Mouse (Mus musculus): ENCODE measurements around the gene Lats2. TPM values are rescaled to one million over a fixed set of nuclear protein-coding genes. Genes with fewer than 3 reads are reported as not detected.

The Lats2 gene
- polyA plus RNA-seq, 1 experiment from 2014 or later: 40.6 TPM

- no peak for TF ChIP-seq CTCF (IDR thresholded peaks at IDR 0.05)
- in situ Hi-C loops (cut with MboI; ENCODE audit: low pct_unique_long_range_greater_than_20kb): no loop called here
- H3K27me3 ChIP-seq: no peaks in the 10 kb centered on the region
- ATAC-seq: no peak
- ChIA-PET POLR2A (interaction anchor here (0.7 to 1.3 kb wide), 2 partner anchors 8 to 501 kb away, joined by 3 read pairs; no protein-coding TSS in a partner anchor), CTCF (no interaction called here)
- DNase-seq (ENCODE audit: low read depth, low spot score): no peak
Measured at GRCm38 (mm10) chr14:57740651-57741050, 17.5 kb downstream of the Lats2 start.

GRCm38 (mm10) chr14:57737089-57737488 is 21.1 kb downstream of the Lats2 start:
- no peak for DNase-seq (ENCODE audit: low read depth, low spot score)
- in situ Hi-C loops (cut with MboI; ENCODE audit: low pct_unique_long_range_greater_than_20kb): loop anchor here (10.0 kb wide), 1 partner anchor 68 kb away; no protein-coding TSS in a partner anchor
- ChIA-PET CTCF (interaction anchor here (1.2 kb wide), 1 partner anchor 12 kb away, joined by 3 read pairs; no protein-coding TSS in a partner anchor), POLR2A (interaction anchor here (0.6 to 0.9 kb wide), 2 partner anchors 12 to 17 kb away, joined by 3 read pairs; no protein-coding TSS in a partner anchor)
- no peak for ATAC-seq
- TF ChIP-seq CTCF (IDR thresholded peaks at IDR 0.05): no peak
- no peaks in the 10 kb centered on the region for H3K27me3 ChIP-seq

DNA sequence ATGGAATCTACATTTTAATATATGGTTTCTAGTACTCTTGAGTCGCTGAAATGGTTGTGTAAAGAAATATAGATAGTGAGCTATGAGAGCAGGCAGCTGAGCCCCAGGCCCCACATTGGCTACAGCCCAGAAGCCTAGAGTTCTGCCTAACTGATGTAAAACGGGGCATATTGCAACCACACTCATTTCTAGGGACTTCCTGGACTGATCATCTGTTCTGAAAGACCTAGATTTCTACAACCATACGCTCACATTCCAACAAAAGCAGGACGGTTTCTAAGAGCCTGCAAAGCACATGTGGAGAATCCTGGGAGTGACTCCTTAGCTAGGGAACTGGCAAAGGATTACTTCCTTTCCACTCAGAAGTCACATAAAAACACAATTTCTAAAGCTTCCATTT is 22.0 kb downstream of the Lats2 start:
- in situ Hi-C loops (cut with MboI; ENCODE audit: low pct_unique_long_range_greater_than_20kb): loop anchor here (10.0 kb wide), 1 partner anchor 69 kb away; no protein-coding TSS in a partner anchor
- ChIA-PET POLR2A (no interaction called here), CTCF (interaction anchor here (2.5 kb wide), 1 partner anchor 8 kb away, joined by 9 read pairs; no protein-coding TSS in a partner anchor)
- no peak for DNase-seq (ENCODE audit: low read depth, low spot score)
- ATAC-seq: no peak
- TF ChIP-seq CTCF (IDR thresholded peaks at IDR 0.05): no peak
- H3K27me3 ChIP-seq: no peaks in the 10 kb centered on the region

- DNase-seq (ENCODE audit: low read depth, low spot score) (no peak), ATAC-seq (no peak)
- no peaks in the 10 kb centered on the region for H3K27me3 ChIP-seq
- ChIA-PET CTCF (no interaction called here), POLR2A (interaction anchor here (0.9 kb wide), 1 partner anchor 9 kb away, joined by 3 read pairs; no protein-coding TSS in a partner anchor)
- in situ Hi-C loops (cut with MboI; ENCODE audit: low pct_unique_long_range_greater_than_20kb): loop anchor here (10.0 kb wide), 1 partner anchor 72 kb away; no protein-coding TSS in a partner anchor
- TF ChIP-seq CTCF (IDR thresholded peaks at IDR 0.05): no peak
Measured at GRCm38 (mm10) chr14:57732668-57733293, 25.4 kb downstream of the Lats2 start.

DNA sequence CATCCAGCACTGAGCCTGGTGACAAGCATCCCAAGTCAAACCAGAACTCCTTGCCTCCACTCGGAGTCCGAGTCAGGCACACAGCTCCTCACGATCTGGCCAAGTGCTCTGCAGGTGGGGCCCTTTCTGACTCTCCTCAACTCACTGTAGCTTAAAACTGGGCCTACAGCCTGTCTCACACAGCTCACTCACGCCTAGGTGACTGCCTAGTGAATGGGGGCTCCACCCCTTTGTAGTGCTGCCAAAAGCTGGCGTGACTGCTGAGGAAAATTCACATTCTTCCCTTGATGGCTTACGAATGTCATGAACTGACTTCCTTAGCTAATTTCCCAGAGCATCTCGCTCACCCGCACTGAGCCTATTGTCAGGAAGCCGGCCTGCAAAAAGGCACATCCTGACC is 27.7 kb downstream of the Lats2 start:
- TF ChIP-seq CTCF (IDR thresholded peaks at IDR 0.05): no peak
- POLR2A ChIA-PET: interaction anchor here (1.2 kb wide), 1 partner anchor 25 kb away, joined by 3 read pairs; no protein-coding TSS in a partner anchor
- H3K27me3 ChIP-seq: no peaks in the 10 kb centered on the region
- ATAC-seq (peak; percentile 48), DNase-seq (ENCODE audit: low read depth, low spot score) (no peak)
- CTCF ChIA-PET: interaction anchor here (0.9 to 1.1 kb wide), 2 partner anchors 29 to 45 kb away, joined by 3 to 4 read pairs; no protein-coding TSS in a partner anchor
- in situ Hi-C loops (cut with MboI; ENCODE audit: low pct_unique_long_range_greater_than_20kb): loop anchor here (10.0 kb wide), 1 partner anchor 74 kb away; no protein-coding TSS in a partner anchor

DNA sequence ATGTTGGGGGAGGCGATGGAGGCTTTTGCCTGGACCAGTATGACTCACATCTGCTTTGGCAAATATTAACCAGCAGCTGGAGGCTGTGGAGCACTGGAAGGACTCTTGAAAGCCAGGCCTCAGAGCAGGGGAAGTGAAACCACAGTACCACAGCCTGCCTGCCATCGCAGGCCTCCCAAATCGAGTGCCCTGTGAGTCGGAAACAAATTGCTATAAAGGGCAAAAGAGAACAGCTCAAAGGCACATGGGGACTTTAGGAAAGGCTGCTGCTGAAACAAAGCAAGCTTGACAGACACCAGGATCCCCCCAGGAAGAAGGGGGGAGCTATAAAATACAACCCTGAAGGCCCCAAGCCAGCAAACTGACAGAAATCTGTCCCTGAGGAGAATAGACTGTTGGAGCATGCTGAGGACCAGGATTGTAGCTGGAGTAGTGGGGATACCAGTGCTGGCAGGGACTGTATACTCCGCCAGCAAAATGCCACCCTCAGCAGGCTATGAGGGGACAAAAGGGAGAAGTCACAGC is 28.2 kb downstream of the Lats2 start:
- TF ChIP-seq CTCF (IDR thresholded peaks at IDR 0.05): no peak
- no peaks in the 10 kb centered on the region for H3K27me3 ChIP-seq
- peak; percentile 88 for DNase-seq (ENCODE audit: low read depth, low spot score)
- peak; percentile 95 for ATAC-seq
- ChIA-PET CTCF (interaction anchor here (0.9 to 1.1 kb wide), 4 partner anchors 15 to 44 kb away, joined by 3 to 4 read pairs (median 3); no protein-coding TSS in a partner anchor), POLR2A (interaction anchor here (0.6 to 1.2 kb wide), 2 partner anchors 16 to 24 kb away, joined by 3 read pairs; no protein-coding TSS in a partner anchor)
- in situ Hi-C loops (cut with MboI; ENCODE audit: low pct_unique_long_range_greater_than_20kb): loop anchor here (10.0 kb wide), 1 partner anchor 75 kb away; no protein-coding TSS in a partner anchor

DNA sequence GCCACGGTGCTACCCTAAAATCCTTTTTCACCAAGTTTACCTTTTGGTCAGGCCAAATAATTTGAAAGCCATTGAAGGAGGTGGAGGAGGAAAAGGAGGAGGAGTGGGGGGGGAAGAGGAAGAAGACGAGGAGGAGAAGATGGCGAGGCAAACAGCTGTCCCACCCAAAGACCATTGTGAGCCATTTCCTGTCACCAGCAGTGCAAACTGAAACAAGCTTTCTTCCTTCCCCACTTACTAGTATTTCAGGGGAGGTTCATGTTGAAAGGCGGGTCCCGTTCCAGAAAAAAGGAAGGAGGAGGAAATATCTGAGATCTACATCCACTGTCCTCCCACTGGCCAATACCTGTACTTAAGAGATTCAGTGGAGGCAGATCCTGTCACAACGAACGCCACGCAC is 28.8 kb downstream of the Lats2 start:
- no peak for TF ChIP-seq CTCF (IDR thresholded peaks at IDR 0.05)
- POLR2A ChIA-PET: interaction anchor here (1.2 kb wide), 1 partner anchor 24 kb away, joined by 3 read pairs; no protein-coding TSS in a partner anchor
- ATAC-seq: no peak
- no peak for DNase-seq (ENCODE audit: low read depth, low spot score)
- no peaks in the 10 kb centered on the region for H3K27me3 ChIP-seq
- in situ Hi-C loops (cut with MboI; ENCODE audit: low pct_unique_long_range_greater_than_20kb): no loop called here
- CTCF ChIA-PET: interaction anchor here (1.0 to 1.1 kb wide), 3 partner anchors 14 to 30 kb away, joined by 3 read pairs; no protein-coding TSS in a partner anchor

DNA sequence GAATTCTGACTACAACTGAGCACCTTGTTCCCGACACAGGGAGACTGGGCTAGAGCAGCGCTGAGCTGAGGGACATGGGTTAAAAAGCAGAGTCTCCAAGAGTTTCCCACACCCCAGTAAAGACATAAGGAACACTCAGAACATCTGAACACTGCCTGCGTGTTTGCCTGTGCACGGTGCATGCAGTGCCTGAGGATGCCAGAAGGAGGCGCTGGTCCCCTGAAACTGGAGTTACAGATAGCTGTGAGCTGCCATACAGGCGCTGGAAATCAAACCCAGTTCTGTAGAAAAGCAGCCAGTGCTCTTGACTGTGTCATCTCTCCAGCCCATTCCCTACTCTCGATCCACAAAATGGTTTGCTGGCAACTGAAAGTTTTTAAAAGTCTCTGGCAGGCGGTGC is 32.0 kb downstream of the Lats2 start:
- CTCF ChIA-PET: interaction anchor here (1.0 kb wide), 1 partner anchor 38 kb away, joined by 3 read pairs; no protein-coding TSS in a partner anchor
- peak; percentile 60 for TF ChIP-seq CTCF (IDR thresholded peaks at IDR 0.05)
- in situ Hi-C loops (cut with MboI; ENCODE audit: low pct_unique_long_range_greater_than_20kb): no loop called here
- no peaks in the 10 kb centered on the region for H3K27me3 ChIP-seq
- no peak for DNase-seq (ENCODE audit: low read depth, low spot score)
- ATAC-seq: no peak
- POLR2A ChIA-PET: interaction anchor here (0.6 kb wide), 1 partner anchor 76 kb away, joined by 3 read pairs; no protein-coding TSS in a partner anchor

- ATAC-seq (no peak), DNase-seq (ENCODE audit: low read depth, low spot score) (no peak)
- POLR2A ChIA-PET: interaction anchor here (1.2 kb wide), 1 partner anchor 13 kb away, joined by 3 read pairs; no protein-coding TSS in a partner anchor
- H3K27me3 ChIP-seq: no peaks in the 10 kb centered on the region
- CTCF ChIA-PET: no interaction called here
- in situ Hi-C loops (cut with MboI; ENCODE audit: low pct_unique_long_range_greater_than_20kb): no loop called here
- no peak for TF ChIP-seq CTCF (IDR thresholded peaks at IDR 0.05)
Measured at GRCm38 (mm10) chr14:57724473-57724872, 33.7 kb downstream of the Lats2 start.

- DNase-seq (ENCODE audit: low read depth, low spot score) (no peak), ATAC-seq (no peak)
- POLR2A ChIA-PET: no interaction called here
- CTCF ChIA-PET: no interaction called here
- no peaks in the 10 kb centered on the region for H3K27me3 ChIP-seq
- in situ Hi-C loops (cut with MboI; ENCODE audit: low pct_unique_long_range_greater_than_20kb): no loop called here
- no peak for TF ChIP-seq CTCF (IDR thresholded peaks at IDR 0.05)
Measured at GRCm38 (mm10) chr14:57718245-57718644, 39.9 kb downstream of the Lats2 start.
